Mouse (Mus musculus): Measurements from ENCODE around the gene 1110051M20Rik.

DNA sequence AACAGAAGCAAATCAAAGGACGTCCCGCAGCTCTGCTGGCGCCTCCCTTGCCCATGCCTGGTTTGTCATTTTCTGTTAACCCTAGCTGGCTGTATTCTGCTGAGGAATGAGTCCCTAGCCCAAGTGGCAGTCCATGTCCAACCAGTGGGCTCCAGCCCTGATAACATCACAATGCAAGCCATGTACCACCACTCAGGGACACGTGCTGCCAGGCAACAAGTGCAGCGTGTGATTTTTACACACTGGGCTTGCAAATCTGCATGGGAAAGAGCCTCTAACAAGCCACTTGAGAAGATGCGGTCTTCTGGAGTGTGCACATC lies 13.9 kb downstream of the 1110051M20Rik start:
- no peak for TF ChIP-seq EP300 (IDR thresholded peaks at IDR 0.05; ENCODE audit: insufficient read depth, low read depth, low read length)
- no peak for TF ChIP-seq POLR2A (IDR thresholded peaks at IDR 0.05; ENCODE audit: insufficient read depth, low read depth, low read length)
- TF ChIP-seq CTCF (IDR thresholded peaks at IDR 0.05) = no peak

Measured in heart, adult 2 months (tissue).